Mouse (Mus musculus) embryonic facial prominence, embryonic 14.5 days (tissue): ENCODE data around the gene Saxo2. TPM values are rescaled to one million over a fixed set of nuclear protein-coding genes. Genes with fewer than 3 reads are reported as not detected.

ENCODE experiments used
- polyA plus RNA-seq: library from polyadenylated mRNA; unstranded; fragments of >200 nt; fragmentation: Nextera tagmentation; extraction: Ambion mirVana; gene quantifications from 2 replicates; pipeline ENCODE4 v1.2.1, GENCODE M21; 2014

Gene Saxo2
- polyA plus RNA-seq, 1 experiment from 2014 or later: 11.7 TPM

Other genes with a start within 250 kb of the Saxo2 start
- gene Efl1, start 86 bp upstream of the Saxo2 start, polyA plus RNA-seq: 19.8 and 25.2 TPM in 2 replicates
- 19.3 and 22.6 TPM in 2 replicates for gene Mex3b, start 218.8 kb upstream of the Saxo2 start, polyA plus RNA-seq